9 mouse cellular contexts compared by ENCODE assay signal in genomic region chr13:9011596-9012350, GRCm38 (mm10). TPM values are rescaled to one million over a fixed set of nuclear protein-coding genes. Genes with fewer than 3 reads are reported as not detected.
DNase-seq lines count a peak whose midpoint lies in the region; ATAC-seq lines count a peak whose summit lies in the region.
"Had no signal": no experiment of that assay in that cellular context is flagged by ENCODE, and none has a peak within 500 bp of the region (broad histone marks: within the 10 kb centered on the region; RNA-seq: fewer than 3 reads in every experiment).

No protein-coding gene starts in this region.

- no peaks in the 10 kb centered on the region for H3K9me3 ChIP-seq in hindbrain, embryonic 10.5 days
- no peaks in the 10 kb centered on the region for H3K9me3 ChIP-seq in hindbrain, embryonic 16.5 days (ENCODE audit: control insufficient read depth, low read length)
- peaks cover 5% of the 10 kb centered on the region; the same call in 1 of the 2 replicates for H3K9me3 ChIP-seq in heart, embryonic 12.5 days (replicated peaks)
- H3K9me3 ChIP-seq: midbrain, embryonic 12.5 days had no signal

- no peaks in the 10 kb centered on the region for H3K36me3 ChIP-seq in hindbrain, embryonic 10.5 days
- H3K36me3 ChIP-seq in hindbrain, embryonic 16.5 days (ENCODE audit: control insufficient read depth, insufficient read depth, low read length) = no peaks in the 10 kb centered on the region
- H3K36me3 ChIP-seq in heart, embryonic 12.5 days = no peaks in the 10 kb centered on the region
- H3K36me3 ChIP-seq: midbrain, embryonic 12.5 days had no signal

- no peak overlapping the region for H3K9ac ChIP-seq in hindbrain, embryonic 16.5 days (ENCODE audit: low read depth, low read length)
- no peak overlapping the region for H3K9ac ChIP-seq in heart, embryonic 12.5 days
- H3K9ac ChIP-seq: midbrain, embryonic 12.5 days had no signal

- H3K4me2 ChIP-seq in hindbrain, embryonic 16.5 days (ENCODE audit: low read length) = no peak overlapping the region
- no peak overlapping the region for H3K4me2 ChIP-seq in heart, embryonic 12.5 days
- H3K4me2 ChIP-seq: midbrain, embryonic 12.5 days had no signal

- H3K4me3 ChIP-seq in hindbrain, embryonic 10.5 days = no peak overlapping the region
- no peak overlapping the region for H3K4me3 ChIP-seq in hindbrain, embryonic 16.5 days (ENCODE audit: low read length)
- H3K4me3 ChIP-seq in heart, embryonic 12.5 days = no peak overlapping the region
- H3K4me3 ChIP-seq: midbrain, embryonic 12.5 days had no signal

- DNase-seq in hindbrain, embryonic 10.5 days (ENCODE audit: low spot score) = peak; percentile 62
- DNase-seq in NIH3T3 (ENCODE audit: low read depth) = peak; percentile 95
- DNase-seq in cerebellum, postnatal 25 days = peak; percentile 45 to 83
- peak; percentile 12 to 55 for DNase-seq in layer of hippocampus, postnatal 14 days (ENCODE audit: low spot score in 2 of 2)
- DNase-seq in mesoderm, embryonic 11.5 days (ENCODE audit: low read depth, low spot score) = peak; percentile 100
- peak; percentile 46 for DNase-seq in telencephalon, adult 2 months (ENCODE audit: low read depth, low spot score)

- no peaks in the 10 kb centered on the region for H3K27me3 ChIP-seq in hindbrain, embryonic 10.5 days (ENCODE audit: insufficient read depth, poor library complexity, severe bottlenecking)
- no peaks in the 10 kb centered on the region for H3K27me3 ChIP-seq in hindbrain, embryonic 16.5 days (replicated peaks; ENCODE audit: control insufficient read depth, insufficient read depth, low read length)
- no peaks in the 10 kb centered on the region for H3K27me3 ChIP-seq in heart, embryonic 12.5 days (replicated peaks)
- H3K27me3 ChIP-seq: midbrain, embryonic 12.5 days had no signal

- H3K4me1 ChIP-seq in hindbrain, embryonic 10.5 days (replicated peaks) = no peaks in the 10 kb centered on the region
- H3K4me1 ChIP-seq in hindbrain, embryonic 16.5 days (ENCODE audit: control insufficient read depth, insufficient read depth, low read depth, low read length) = no peaks in the 10 kb centered on the region
- H3K4me1 ChIP-seq in heart, embryonic 12.5 days (replicated peaks) = no peaks in the 10 kb centered on the region
- H3K4me1 ChIP-seq: midbrain, embryonic 12.5 days had no signal

- H3K27ac ChIP-seq in hindbrain, embryonic 10.5 days = no peak overlapping the region
- H3K27ac ChIP-seq in hindbrain, embryonic 16.5 days (ENCODE audit: low read depth, low read length) = no peak overlapping the region
- no peak overlapping the region for H3K27ac ChIP-seq in heart, embryonic 12.5 days (ENCODE audit: poor library complexity, severe bottlenecking)
- H3K27ac ChIP-seq: midbrain, embryonic 12.5 days had no signal

- no peak for ATAC-seq in hindbrain, embryonic 16.5 days
- peak; percentile 92 for ATAC-seq in heart, embryonic 12.5 days (ENCODE audit: insufficient number of reproducible peaks, low FRiP score)

- WGBS in hindbrain, embryonic 10.5 days = 52% methylated on average over 12 of the region's 12 CpGs
- WGBS in hindbrain, embryonic 16.5 days = 64% methylated on average over 12 of the region's 12 CpGs
- WGBS in heart, embryonic 12.5 days = 51% methylated on average over 12 of the region's 12 CpGs

RNA-seq across cellular contexts. Expression of gene Gtpbp4, which starts 15.9 kb away (rescaled TPM):
- polyA plus RNA-seq in hindbrain, embryonic 10.5 days (2016; fragmentation: Nextera tagmentation; extraction: Ambion mirVana) = 75.1 and 112 TPM in 2 replicates
- 53.4 and 58.8 TPM in 2 replicates for polyA plus RNA-seq in hindbrain, embryonic 16.5 days (2015; fragmentation: Nextera tagmentation; extraction: Ambion mirVana)
- 52.5 and 53.3 TPM in 2 replicates for polyA plus RNA-seq in heart, embryonic 12.5 days (2016; fragmentation: Nextera tagmentation; extraction: Ambion mirVana)
- 10 to 100 TPM; 31.4 to 37.5 TPM for total RNA-seq in layer of hippocampus, postnatal 14 days (2021)

RNA-seq across cellular contexts. Expression of gene Idi2, which starts 59.1 kb away (rescaled TPM):
- polyA plus RNA-seq in hindbrain, embryonic 10.5 days (2016; fragmentation: Nextera tagmentation; extraction: Ambion mirVana) = 0.06 TPM in 1 of 2 replicates, not detected in the other
- polyA plus RNA-seq in hindbrain, embryonic 16.5 days (2015; fragmentation: Nextera tagmentation; extraction: Ambion mirVana) = not detected in 2 replicates
- not detected in 2 replicates for polyA plus RNA-seq in heart, embryonic 12.5 days (2016; fragmentation: Nextera tagmentation; extraction: Ambion mirVana)
- not detected for total RNA-seq in layer of hippocampus, postnatal 14 days (2021)
- polyA plus RNA-seq: midbrain, embryonic 12.5 days had no signal

Comparison
In these comparisons a context has a peak if more than half of its experiments do, and no peak if none do; other contexts are left out.
1. DNase-seq: peak in every context shown above with its lines; median percentile 100 in mesoderm, embryonic 11.5 days; 95 in NIH3T3; 64 in cerebellum, postnatal 25 days; 62 in hindbrain, embryonic 10.5 days; 46 in telencephalon, adult 2 months; 34 in layer of hippocampus, postnatal 14 days.